Mouse (Mus musculus) midbrain, embryonic 11.5 days (tissue): ENCODE measurements around the gene Pak4. TPM values are rescaled to one million over a fixed set of nuclear protein-coding genes. Genes with fewer than 3 reads are reported as not detected.
"Not testable (repeated sequence)": the region's sequence is repeated elsewhere in the genome, so short reads cannot be mapped to it uniquely, and the experiment has no call there.

ENCODE experiments used
- ATAC-seq: fragments of 200-750 bp; cut with Nextera tagmentation; 2 replicates; pipeline ENCODE4 v1.8.0; 2017; ENCODE audit warnings: moderate TSS enrichment, moderate library complexity; ENCODE audit not compliant: low FRiP score
- DNase-seq: peaks from one replicate; pipeline ENCODE4 v3.0.0; 2015; ENCODE audit warnings: low spot score; ENCODE audit errors: missing footprints
- H3K27ac ChIP-seq: fragments of 300-500 bp; sonication (generic); 2 replicates; pipeline ENCODE4 v1.5.1; 2014; ENCODE audit warnings: low read depth, low read length
- H3K27me3 ChIP-seq: fragments of 300-500 bp; sonication (generic); 2 replicates; pipeline ENCODE4 v1.6.1; 2014; ENCODE audit warnings: mild to moderate bottlenecking, low read length, moderate library complexity, mixed read lengths; ENCODE audit not compliant: control insufficient read depth, insufficient read depth
- H3K36me3 ChIP-seq: fragments of 300-500 bp; sonication (generic); 2 replicates; pipeline ENCODE4 v1.6.1; 2014; ENCODE audit warnings: mild to moderate bottlenecking, low read length, moderate library complexity, mixed read lengths; ENCODE audit not compliant: control insufficient read depth, insufficient read depth
- H3K4me1 ChIP-seq: fragments of 300-500 bp; sonication (generic); 2 replicates; pipeline ENCODE4 v1.6.1; 2014; ENCODE audit warnings: low read length; ENCODE audit not compliant: control insufficient read depth, insufficient read depth
- H3K4me2 ChIP-seq: fragments of 300-500 bp; sonication (generic); 2 replicates; pipeline ENCODE4 v1.6.1; 2014; ENCODE audit warnings: mild to moderate bottlenecking, moderate library complexity
- H3K4me3 ChIP-seq: fragments of 300-500 bp; sonication (generic); 2 replicates; pipeline ENCODE4 v1.5.1; 2014; ENCODE audit warnings: low read depth, low read length
- H3K9ac ChIP-seq: fragments of 300-500 bp; sonication (generic); 2 replicates; pipeline ENCODE4 v1.6.1; 2014; ENCODE audit warnings: low read length
- H3K9me3 ChIP-seq: fragments of 300-500 bp; sonication (generic); 2 replicates; pipeline ENCODE4 v1.6.1; 2016; ENCODE audit warnings: low read length; ENCODE audit not compliant: control insufficient read depth
- WGBS: fragments of 180-500 bp; shearing (Covaris S2); extraction: QIAGEN DNeasy Blood & Tissue Kit; methylation state at CpG from one replicate; pipeline ENCODE4 v1.1.7; 2014; 5-methylcytosine and 5-hydroxymethylcytosine counted together
- microRNA-seq: library from miRNA; unstranded; fragments of <30 nt; microRNA quantifications from one replicate; pipeline ENCODE4, GENCODE M21; 2017
- polyA plus RNA-seq: library from polyadenylated mRNA; unstranded; fragments of >200 nt; fragmentation: Nextera tagmentation; extraction: Ambion mirVana; gene quantifications from 2 replicates; pipeline ENCODE4 v1.2.1, GENCODE M21; 2014

Pak4 gene
- polyA plus RNA-seq, 1 experiment from 2014 or later, result 32.5 TPM

DNA sequence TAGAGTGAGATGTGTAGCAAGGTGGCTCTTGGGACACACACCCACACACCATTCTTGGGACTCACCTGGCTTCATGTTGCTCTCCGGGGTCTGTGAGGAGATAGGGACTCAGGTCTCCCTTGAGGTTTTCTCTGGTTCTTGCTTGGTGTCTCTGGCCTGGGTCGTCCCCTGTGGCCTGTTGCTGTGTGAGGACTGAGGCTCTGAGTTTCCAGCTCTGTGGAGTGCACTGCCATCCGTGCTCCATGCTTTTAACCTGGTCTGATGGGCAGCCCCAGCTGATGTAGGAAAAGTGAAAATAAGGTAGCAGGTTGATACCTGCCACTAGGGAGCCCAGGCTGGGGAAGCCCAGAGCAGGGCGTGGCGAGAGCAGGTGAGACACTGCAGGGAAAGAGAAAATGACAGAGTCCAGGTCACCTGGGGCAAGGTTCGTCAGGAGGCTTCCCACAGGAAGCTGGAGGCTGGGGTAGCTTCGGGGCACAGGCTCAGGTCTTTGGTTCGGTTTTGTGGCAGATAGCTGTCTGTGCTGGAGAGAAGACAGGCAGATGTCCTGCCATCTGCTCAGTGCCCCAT lies 87.5 kb downstream of the Pak4 start, which contains the start of gene Ifnl2:
Gene Ifnl2 (minus strand): TSS at position 51 of the 570 bp plus-strand sequence.
- H3K36me3 ChIP-seq, ATAC-seq, H3K4me2 ChIP-seq, H3K4me1 ChIP-seq, H3K27ac ChIP-seq, H3K9ac ChIP-seq, H3K4me3 ChIP-seq, H3K27me3 ChIP-seq, DNase-seq, H3K9me3 ChIP-seq: not testable (repeated sequence)
- 70% methylated on average over 8 of the region's 8 CpGs for WGBS

DNA sequence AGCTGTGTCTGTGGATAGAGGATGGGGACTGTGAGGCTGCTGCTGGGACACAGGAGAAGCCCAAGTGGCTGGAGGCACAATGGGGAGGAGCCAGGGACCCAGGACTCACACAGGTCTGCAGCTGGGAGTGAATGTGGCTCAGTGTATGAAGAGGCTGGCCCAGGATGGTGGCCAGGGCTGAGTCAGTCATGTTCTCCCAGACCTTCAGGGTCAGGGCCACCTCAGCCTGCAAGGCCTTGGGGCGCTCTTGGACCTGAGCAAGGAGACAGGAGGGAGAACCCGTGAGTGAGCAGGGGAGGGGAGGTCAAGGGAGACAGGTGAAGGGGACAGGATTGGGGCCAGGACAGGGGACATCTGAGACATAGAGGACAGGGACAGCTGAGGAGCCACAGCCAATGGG lies 88.9 kb downstream of the Pak4 start:
- not testable (repeated sequence) for DNase-seq, H3K9ac ChIP-seq, H3K4me3 ChIP-seq, H3K4me1 ChIP-seq, H3K27ac ChIP-seq, H3K36me3 ChIP-seq, ATAC-seq, H3K9me3 ChIP-seq, H3K27me3 ChIP-seq, H3K4me2 ChIP-seq
- 86% methylated on average over 1 of the region's 2 CpGs for WGBS

Small RNA genes lying within 50 kb of the gene (microRNA-seq; reads per million reads assigned to microRNA genes)
- gene Mir7049, result 1.3 reads per million

Other genes starting within 250 kb of the Pak4 start
- 740 and 824 TPM in 2 replicates for gene Rps16, start 247.5 kb downstream of the Pak4 start, polyA plus RNA-seq
- 36.1 and 39.4 TPM in 2 replicates for gene Plekhg2, start 225.6 kb downstream of the Pak4 start, polyA plus RNA-seq
- gene Zfp36, start 217.9 kb downstream of the Pak4 start, polyA plus RNA-seq, result 3.3 and 3.5 TPM in 2 replicates
- gene Med29, start 205.5 kb downstream of the Pak4 start, polyA plus RNA-seq, result 44.4 and 50.5 TPM in 2 replicates
- 72.8 and 83.8 TPM in 2 replicates for gene Paf1, start 205.2 kb downstream of the Pak4 start, polyA plus RNA-seq
- 6.3 and 7.5 TPM in 2 replicates for gene Gmfg, start 160.7 kb downstream of the Pak4 start, polyA plus RNA-seq
- 4.5 and 5.0 TPM in 2 replicates for gene Lrfn1, start 146.2 kb downstream of the Pak4 start, polyA plus RNA-seq
- not detected in 2 replicates for gene Ifnl2, start 87.7 kb downstream of the Pak4 start, polyA plus RNA-seq
- not detected in 2 replicates for gene Ifnl3, start 75.3 kb downstream of the Pak4 start, polyA plus RNA-seq
- gene Sycn, start 57.3 kb downstream of the Pak4 start, polyA plus RNA-seq, result not detected in 2 replicates
- not detected in 2 replicates for gene Nccrp1, start 50.9 kb downstream of the Pak4 start, polyA plus RNA-seq
- gene Samd4b, start within 50 bp of the Pak4 start, polyA plus RNA-seq, result 23.8 and 27.8 TPM in 2 replicates
- not detected in 2 replicates for gene Acp7, start 33.1 kb upstream of the Pak4 start, polyA plus RNA-seq
- gene Fbxo27, start 94.7 kb upstream of the Pak4 start, polyA plus RNA-seq, result 3.8 TPM in 2 replicates
- gene Fbxo17, start 118.6 kb upstream of the Pak4 start, polyA plus RNA-seq, result 5.8 and 6.0 TPM in 2 replicates
- 127 and 135 TPM in 2 replicates for gene Mrps12, start 143.6 kb upstream of the Pak4 start, polyA plus RNA-seq
- 25.9 and 27.7 TPM in 2 replicates for gene Sars2, start 143.8 kb upstream of the Pak4 start, polyA plus RNA-seq
- gene Ccer2, start 158.0 kb upstream of the Pak4 start, polyA plus RNA-seq, result not detected in 2 replicates
- 66.2 and 76.5 TPM in 2 replicates for gene Sirt2, start 168.6 kb upstream of the Pak4 start, polyA plus RNA-seq
- 39.0 and 43.9 TPM in 2 replicates for gene Nfkbib, start 169.3 kb upstream of the Pak4 start, polyA plus RNA-seq
- 1.9 and 2.5 TPM in 2 replicates for gene Rinl, start 190.8 kb upstream of the Pak4 start, polyA plus RNA-seq
- 331 and 342 TPM in 2 replicates for gene Hnrnpl, start 210.4 kb upstream of the Pak4 start, polyA plus RNA-seq
- 80.5 and 81.7 TPM in 2 replicates for gene Ech1, start 227.0 kb upstream of the Pak4 start, polyA plus RNA-seq
- 1.3 and 1.7 TPM in 2 replicates for gene Lgals4, start 235.7 kb upstream of the Pak4 start, polyA plus RNA-seq